Mouse (Mus musculus) liver, embryonic 14.5 days (tissue): Measurements from ENCODE around the gene Blvra.

Experiments used
- CTCF ChIP-seq: IDR thresholded peaks from 2 replicates; pipeline ENCODE4 v1.5.1; 2016; ENCODE audit warnings: antibody characterized with exemption, low read depth, control low read depth
- EP300 ChIP-seq: IDR thresholded peaks from 2 replicates; pipeline ENCODE4 v1.6.1; 2016; ENCODE audit warnings: antibody characterized with exemption, low read depth

DNA sequence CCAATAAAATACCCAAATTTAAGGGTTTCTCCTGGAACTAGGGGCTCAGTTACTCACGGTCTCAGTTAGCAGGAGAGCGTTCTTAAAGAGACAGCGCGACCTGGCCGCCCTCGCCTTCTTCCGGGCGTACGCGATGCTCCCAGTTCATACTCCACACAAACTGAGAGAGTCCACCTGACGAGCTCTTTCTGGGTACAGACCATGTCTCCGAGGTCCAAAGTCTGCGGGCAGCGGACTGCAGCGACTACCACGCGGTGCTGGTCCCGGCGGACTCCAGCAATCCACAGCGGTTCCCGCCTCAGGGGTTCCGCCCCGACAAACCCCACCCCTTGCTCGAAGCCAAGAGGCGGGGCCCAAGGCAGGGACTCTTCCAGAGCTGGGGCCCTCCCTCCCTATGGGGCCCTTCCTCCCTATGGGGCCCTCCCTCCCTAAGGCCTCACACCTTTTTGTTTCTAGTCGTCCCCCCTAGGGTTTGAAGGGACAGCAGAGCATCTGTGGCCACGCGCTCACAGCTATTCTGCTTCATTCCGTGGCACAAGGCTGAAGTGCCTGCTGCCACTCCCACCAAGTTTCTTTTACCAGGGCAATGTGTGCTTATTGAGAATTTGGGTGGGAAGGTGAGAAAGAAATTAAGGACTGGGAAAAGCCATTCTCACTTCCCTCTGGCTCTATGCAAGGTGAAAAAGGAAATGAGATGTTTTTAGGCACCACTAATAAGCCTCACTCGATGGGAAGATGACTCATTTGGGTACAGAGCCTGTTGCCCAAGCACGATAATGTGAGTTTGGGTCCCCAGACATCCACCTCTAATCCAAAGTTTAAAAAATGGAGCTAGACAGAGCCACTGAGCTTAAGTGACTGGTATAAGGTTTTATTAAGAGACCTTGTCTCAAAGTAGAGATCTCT is 72.9 kb downstream of the Blvra start, which contains the start of gene Itpripl1:
- no peak for TF ChIP-seq CTCF
- TF ChIP-seq EP300, result no peak
